Comparison of ENCODE assay signal across 13 mouse cellular contexts in the genomic region with DNA sequence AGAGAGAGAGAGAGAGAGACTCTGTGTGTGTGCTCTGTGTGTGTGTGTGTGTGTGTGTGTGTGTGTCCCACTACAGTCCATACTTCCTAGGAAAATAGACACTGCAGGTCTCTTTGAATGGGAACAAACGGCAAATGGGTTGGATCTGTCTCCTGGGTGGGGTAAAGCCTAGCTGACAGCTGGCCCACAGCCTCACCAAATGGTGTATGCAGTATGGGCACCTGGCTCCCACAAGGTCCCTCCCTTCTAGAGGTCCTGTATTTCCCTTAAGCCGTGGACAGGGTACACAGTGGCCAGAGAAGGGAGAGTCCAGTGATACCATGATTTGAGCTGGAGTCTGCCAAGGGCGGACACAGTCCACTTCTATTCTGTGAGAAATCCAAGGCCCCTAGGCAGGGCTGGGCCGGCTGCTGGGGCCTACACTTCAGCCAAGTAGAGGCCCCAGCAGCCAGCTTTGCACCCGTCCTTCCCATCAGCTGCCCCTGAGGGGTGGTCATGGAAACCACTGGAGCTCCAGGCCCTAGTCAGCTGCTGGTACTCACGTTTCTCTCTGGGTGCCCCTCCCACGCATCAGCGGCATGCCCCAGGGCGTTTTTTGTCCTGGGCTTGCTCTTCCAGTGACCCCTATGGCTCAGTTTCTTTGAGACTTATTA. TPM values are rescaled to one million over a fixed set of nuclear protein-coding genes. Genes with fewer than 3 reads are reported as not detected.
A peak's percentile ranks its signal among the peaks of the same experiment; 100 is the strongest.
DNase-seq lines count a peak whose midpoint lies in the region; ATAC-seq and TF ChIP-seq lines count a peak whose summit lies in the region.
"Had no signal": no experiment of that assay in that cellular context is flagged by ENCODE, and none has a peak within 500 bp of the region (broad histone marks: within the 10 kb centered on the region; RNA-seq: fewer than 3 reads in every experiment).

No protein-coding gene starts in this region.

- no peaks in the 10 kb centered on the region; the same call in 1 of the 2 replicates for H3K27me3 ChIP-seq in heart, embryonic 13.5 days (replicated peaks)
- no peaks in the 10 kb centered on the region for H3K27me3 ChIP-seq in heart, embryonic 11.5 days (ENCODE audit: control insufficient read depth, insufficient read depth, low read length)
- no peaks in the 10 kb centered on the region for H3K27me3 ChIP-seq in ES-Bruce4 (ENCODE audit: control insufficient read depth, insufficient read depth, low read length, poor library complexity, severe bottlenecking)
- no peaks in the 10 kb centered on the region for H3K27me3 ChIP-seq in embryonic facial prominence, embryonic 15.5 days
- H3K27me3 ChIP-seq in limb, embryonic 12.5 days: no peaks in the 10 kb centered on the region

- H3K4me3 ChIP-seq in heart, embryonic 13.5 days: no peak overlapping the region
- no peak overlapping the region for H3K4me3 ChIP-seq in heart, embryonic 11.5 days (ENCODE audit: low read depth, low read length)
- H3K4me3 ChIP-seq in ES-Bruce4 (ENCODE audit: low read depth, low read length): no peak overlapping the region
- no peak overlapping the region for H3K4me3 ChIP-seq in embryonic facial prominence, embryonic 15.5 days (replicated peaks)
- H3K4me3 ChIP-seq in limb, embryonic 12.5 days (replicated peaks): no peak overlapping the region
- H3K4me3 ChIP-seq: megakaryocyte, embryonic 14.5 days had no signal

- TF ChIP-seq CTCF in ES-Bruce4 (IDR thresholded peaks at IDR 0.05; ENCODE audit: low read depth, low read length): no peak

- TF ChIP-seq EP300 in ES-Bruce4 (IDR thresholded peaks at IDR 0.05; ENCODE audit: insufficient read depth, low read depth, low read length): 0 out of 2 replicates have a peak, but pooled peaks have one; percentile 24

- H3K4me1 ChIP-seq in heart, embryonic 13.5 days: peaks cover 33% of the 10 kb centered on the region
- peaks cover 9% of the 10 kb centered on the region for H3K4me1 ChIP-seq in heart, embryonic 11.5 days (ENCODE audit: control insufficient read depth, insufficient read depth, low read length)
- H3K4me1 ChIP-seq in ES-Bruce4 (ENCODE audit: control insufficient read depth, insufficient read depth, low read length): no peaks in the 10 kb centered on the region
- peaks cover 27% of the 10 kb centered on the region for H3K4me1 ChIP-seq in embryonic facial prominence, embryonic 15.5 days
- H3K4me1 ChIP-seq in limb, embryonic 12.5 days (replicated peaks): peaks cover 26% of the 10 kb centered on the region

- no peak overlapping the region for H3K27ac ChIP-seq in heart, embryonic 13.5 days (replicated peaks)
- no peak overlapping the region for H3K27ac ChIP-seq in heart, embryonic 11.5 days (ENCODE audit: low read depth, low read length)
- no peak overlapping the region for H3K27ac ChIP-seq in ES-Bruce4 (ENCODE audit: insufficient read depth, low read length)
- H3K27ac ChIP-seq in embryonic facial prominence, embryonic 15.5 days (replicated peaks): peak overlapping the region; percentile 55
- H3K27ac ChIP-seq in limb, embryonic 12.5 days: peak overlapping the region; percentile 86

- 46% methylated on average over 9 of the region's 9 CpGs for WGBS in heart, embryonic 13.5 days
- whole genome bisulfite sequencing in heart, embryonic 11.5 days (ENCODE audit: insufficient replicate concordance): 43% methylated on average over 9 of the region's 9 CpGs
- WGBS in embryonic facial prominence, embryonic 15.5 days: 35% methylated on average over 9 of the region's 9 CpGs
- WGBS in limb, embryonic 12.5 days: 26% methylated on average over 9 of the region's 9 CpGs

- no peak for ATAC-seq in heart, embryonic 13.5 days (ENCODE audit: extremely low read depth, insufficient number of reproducible peaks, low FRiP score, low TSS enrichment)
- no peak for ATAC-seq in heart, embryonic 11.5 days (replicated peaks; ENCODE audit: insufficient number of reproducible peaks, low FRiP score, low TSS enrichment)
- 0 out of 2 replicates have a peak, but pooled peaks have one; percentile 39 for ATAC-seq in embryonic facial prominence, embryonic 15.5 days (ENCODE audit: insufficient number of reproducible peaks, low FRiP score, low TSS enrichment, low read depth)
- 0 out of 2 replicates have a peak, but pooled peaks have one; percentile 32 for ATAC-seq in limb, embryonic 12.5 days (ENCODE audit: insufficient number of reproducible peaks, insufficient read depth, low FRiP score, low TSS enrichment, low read depth)
- ATAC-seq in CD4-positive, CD25-positive, alpha-beta regulatory T cell, adult 4 months: no peak

- no peaks in the 10 kb centered on the region for H3K36me3 ChIP-seq in heart, embryonic 13.5 days
- no peaks in the 10 kb centered on the region for H3K36me3 ChIP-seq in heart, embryonic 11.5 days (ENCODE audit: control insufficient read depth, insufficient read depth, low read length)
- no peaks in the 10 kb centered on the region for H3K36me3 ChIP-seq in ES-Bruce4 (ENCODE audit: control insufficient read depth, insufficient read depth, low read length, poor library complexity, severe bottlenecking)
- no peaks in the 10 kb centered on the region for H3K36me3 ChIP-seq in embryonic facial prominence, embryonic 15.5 days
- H3K36me3 ChIP-seq in limb, embryonic 12.5 days: no peaks in the 10 kb centered on the region

- TF ChIP-seq POLR2A in ES-Bruce4 (IDR thresholded peaks at IDR 0.05; ENCODE audit: insufficient read depth, low read length): no peak

- H3K4me2 ChIP-seq in heart, embryonic 13.5 days: no peak overlapping the region
- no peak overlapping the region for H3K4me2 ChIP-seq in heart, embryonic 11.5 days
- H3K4me2 ChIP-seq in embryonic facial prominence, embryonic 15.5 days (replicated peaks): no peak overlapping the region
- H3K4me2 ChIP-seq in limb, embryonic 12.5 days: no peak overlapping the region

- H3K9ac ChIP-seq in heart, embryonic 13.5 days: peak overlapping the region; percentile 20; the same call in 1 of the 2 replicates
- no peak overlapping the region for H3K9ac ChIP-seq in heart, embryonic 11.5 days (ENCODE audit: low read depth, low read length)
- no peak overlapping the region for H3K9ac ChIP-seq in ES-Bruce4 (ENCODE audit: low read depth, poor library complexity, severe bottlenecking)
- no peak overlapping the region for H3K9ac ChIP-seq in embryonic facial prominence, embryonic 15.5 days
- H3K9ac ChIP-seq in limb, embryonic 12.5 days (replicated peaks): no peak overlapping the region

- intact Hi-C loops in left cerebral cortex, postnatal 25 days (cut with DNase I): no loop called here

- DNase-seq in left cerebral cortex, postnatal 25 days (ENCODE audit: low spot score in 2 of 2): no peak
- DNase-seq in lung, postnatal 25 days (ENCODE audit: low spot score): no peak
- DNase-seq: heart, adult 18-20 months had no signal

- H3K9me3 ChIP-seq in heart, embryonic 13.5 days: no peaks in the 10 kb centered on the region
- no peaks in the 10 kb centered on the region for H3K9me3 ChIP-seq in heart, embryonic 11.5 days (replicated peaks; ENCODE audit: control insufficient read depth, low read length)
- no peaks in the 10 kb centered on the region for H3K9me3 ChIP-seq in ES-Bruce4 (replicated peaks; ENCODE audit: control insufficient read depth, insufficient read depth, low read length, poor library complexity, severe bottlenecking)
- no peaks in the 10 kb centered on the region for H3K9me3 ChIP-seq in embryonic facial prominence, embryonic 15.5 days (replicated peaks)
- no peaks in the 10 kb centered on the region for H3K9me3 ChIP-seq in limb, embryonic 12.5 days
- H3K9me3 ChIP-seq: megakaryocyte, embryonic 14.5 days had no signal

RNA-seq across cellular contexts. Expression of a gene that starts 24.9 kb away (rescaled TPM):
- polyA plus RNA-seq in heart, embryonic 13.5 days (2015; fragmentation: Nextera tagmentation; extraction: Ambion mirVana): 11.4 and 12.1 TPM in 2 replicates
- polyA plus RNA-seq in heart, embryonic 11.5 days (2014; fragmentation: Nextera tagmentation; extraction: Ambion mirVana): 20.9 and 23.5 TPM in 2 replicates
- polyA plus RNA-seq in ES-Bruce4 (2011; ENCODE audit: insufficient read depth, insufficient read length, low read depth, missing spikeins): 31.1 and 31.9 TPM in 2 replicates
- 26.0 and 30.3 TPM in 2 replicates for polyA plus RNA-seq in embryonic facial prominence, embryonic 15.5 days (2015; fragmentation: Nextera tagmentation; extraction: Ambion mirVana)
- 13.7 and 14.0 TPM in 2 replicates for polyA plus RNA-seq in limb, embryonic 12.5 days (2016; fragmentation: Nextera tagmentation; extraction: Ambion mirVana)
- polyA plus RNA-seq in CD4-positive, CD25-positive, alpha-beta regulatory T cell, adult 4 months (2017; shearing (Covaris generic)): 10 to 100 TPM; 21.9 to 33.0 TPM
- total RNA-seq in left cerebral cortex, postnatal 25 days (2021): 10 to 100 TPM; 17.4 to 28.9 TPM

RNA-seq across cellular contexts. Expression of a gene that starts 38.4 kb away (rescaled TPM):
- polyA plus RNA-seq in heart, embryonic 13.5 days (2015; fragmentation: Nextera tagmentation; extraction: Ambion mirVana): 170 and 185 TPM in 2 replicates
- 145 and 157 TPM in 2 replicates for polyA plus RNA-seq in heart, embryonic 11.5 days (2014; fragmentation: Nextera tagmentation; extraction: Ambion mirVana)
- polyA plus RNA-seq in ES-Bruce4 (2011; ENCODE audit: insufficient read depth, insufficient read length, low read depth, missing spikeins): 37.7 and 41.1 TPM in 2 replicates
- polyA plus RNA-seq in embryonic facial prominence, embryonic 15.5 days (2015; fragmentation: Nextera tagmentation; extraction: Ambion mirVana): 111 and 125 TPM in 2 replicates
- 77.4 and 82.1 TPM in 2 replicates for polyA plus RNA-seq in limb, embryonic 12.5 days (2016; fragmentation: Nextera tagmentation; extraction: Ambion mirVana)
- polyA plus RNA-seq in CD4-positive, CD25-positive, alpha-beta regulatory T cell, adult 4 months (2017; shearing (Covaris generic)): not detected
- 10 to 100 TPM; 68.0 to 81.4 TPM for total RNA-seq in left cerebral cortex, postnatal 25 days (2021)

RNA-seq across cellular contexts. Expression of a gene that starts 45.1 kb away (rescaled TPM):
- polyA plus RNA-seq in heart, embryonic 13.5 days (2015; fragmentation: Nextera tagmentation; extraction: Ambion mirVana): not detected in 2 replicates
- not detected in 2 replicates for polyA plus RNA-seq in heart, embryonic 11.5 days (2014; fragmentation: Nextera tagmentation; extraction: Ambion mirVana)
- not detected in 2 replicates for polyA plus RNA-seq in ES-Bruce4 (2011; ENCODE audit: insufficient read depth, insufficient read length, low read depth, missing spikeins)
- not detected in 2 replicates for polyA plus RNA-seq in embryonic facial prominence, embryonic 15.5 days (2015; fragmentation: Nextera tagmentation; extraction: Ambion mirVana)
- 0.31 TPM in 1 of 2 replicates, not detected in the other for polyA plus RNA-seq in limb, embryonic 12.5 days (2016; fragmentation: Nextera tagmentation; extraction: Ambion mirVana)
- not detected for polyA plus RNA-seq in CD4-positive, CD25-positive, alpha-beta regulatory T cell, adult 4 months (2017; shearing (Covaris generic))
- not detected for total RNA-seq in left cerebral cortex, postnatal 25 days (2021)
- total RNA-seq: adrenal gland, adult 18-20 months; heart, adult 18-20 months; layer of hippocampus, postnatal 25 days had no signal
- polyA plus RNA-seq: spleen, adult 2 months had no signal

Comparison
In these comparisons a context has a peak if more than half of its experiments do, and no peak if none do; other contexts are left out.
1. ATAC-seq: peak in embryonic facial prominence, embryonic 15.5 days (single experiment) and limb, embryonic 12.5 days (single experiment); none in heart, embryonic 13.5 days (single experiment), heart, embryonic 11.5 days (single experiment) and CD4-positive, CD25-positive, alpha-beta regulatory T cell, adult 4 months (single experiment).
2. H3K27ac ChIP-seq: peak in embryonic facial prominence, embryonic 15.5 days (single experiment) and limb, embryonic 12.5 days (single experiment); none in heart, embryonic 13.5 days (single experiment), heart, embryonic 11.5 days (single experiment) and ES-Bruce4 (single experiment).
3. RNA of a gene that starts 38.4 kb away (polyA plus RNA-seq): 170 to 185 TPM in heart, embryonic 13.5 days, 145 to 157 TPM in heart, embryonic 11.5 days, 111 to 125 TPM in embryonic facial prominence, embryonic 15.5 days, 77.4 to 82.1 TPM in limb, embryonic 12.5 days and 37.7 to 41.1 TPM in ES-Bruce4; not detected in CD4-positive, CD25-positive, alpha-beta regulatory T cell, adult 4 months; every median in the first group is over 10 times any median in the second.